Mouse (Mus musculus): ENCODE results near the gene G3bp1.

DNA sequence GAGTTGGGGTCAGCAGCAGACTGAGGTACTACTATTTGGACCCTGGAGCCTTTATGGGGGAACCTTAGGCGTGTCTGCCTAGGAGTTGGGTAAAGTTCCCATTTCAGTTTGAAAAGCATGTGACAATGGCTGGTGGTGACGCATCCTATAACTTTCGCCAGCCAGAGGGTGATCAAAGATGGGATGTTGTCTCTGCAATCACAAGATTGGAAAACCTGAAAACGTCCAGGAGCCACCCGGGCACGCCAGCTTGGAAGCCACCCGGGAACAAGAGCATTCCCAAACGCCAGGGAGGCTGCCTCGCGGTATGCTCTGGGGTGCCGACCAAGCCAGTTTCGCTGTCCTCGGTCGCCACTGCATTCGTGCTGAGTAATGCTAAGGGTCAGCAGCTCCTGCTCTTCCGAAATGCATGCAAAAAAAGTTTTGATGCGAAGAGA is 856 bp upstream of the G3bp1 start:
- TF ChIP-seq POLR2A (IDR thresholded peaks at IDR 0.05; ENCODE audit: low read depth, low read length) (no peak), CTCF (IDR thresholded peaks at IDR 0.05; ENCODE audit: borderline replicate concordance, insufficient read depth, low read length) (no peak)
